Mouse (Mus musculus): ENCODE measurements around the gene Srebf1.

Srebf1 gene

DNA sequence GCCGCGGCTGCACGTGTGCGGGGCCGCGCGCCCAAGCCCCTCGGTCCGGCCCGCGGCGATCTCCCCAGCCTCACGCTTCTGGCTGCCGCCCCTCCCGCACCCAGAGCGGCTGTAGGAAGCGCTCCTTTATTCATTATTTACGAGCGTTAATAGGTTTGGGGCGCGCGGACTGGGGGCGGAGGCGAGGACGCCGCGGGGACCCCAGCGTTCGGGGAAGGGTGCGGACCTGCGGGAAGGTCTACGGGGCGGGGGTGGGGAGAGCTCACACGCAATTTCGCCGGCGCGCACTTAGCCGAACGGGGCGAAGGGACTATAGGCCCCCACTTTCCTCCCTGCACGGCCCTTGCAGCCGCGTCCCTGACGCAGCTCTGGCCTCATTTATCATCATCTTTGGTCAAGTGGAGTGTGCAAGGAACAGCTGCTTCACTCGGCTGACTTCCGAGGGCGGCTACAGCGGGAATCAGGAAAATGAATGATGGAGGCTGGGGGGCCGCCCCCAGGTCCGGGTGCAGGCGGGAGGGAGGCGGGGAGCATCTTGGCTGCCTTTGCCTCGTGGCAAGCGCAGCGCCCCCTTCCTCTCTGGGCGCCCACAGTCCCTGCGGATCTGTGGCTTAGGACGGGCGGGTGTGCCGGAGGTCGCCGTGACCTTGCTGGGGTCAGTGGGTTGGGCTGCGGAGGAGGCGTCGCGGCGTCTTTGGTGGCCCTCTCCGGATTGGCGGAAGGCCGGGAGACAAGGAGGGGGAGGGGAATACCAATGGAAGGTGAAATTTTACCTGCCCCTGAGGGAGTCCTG lies 46.0 kb downstream of the Srebf1 start:
- peak; percentile 80 for DNase-seq

DNA sequence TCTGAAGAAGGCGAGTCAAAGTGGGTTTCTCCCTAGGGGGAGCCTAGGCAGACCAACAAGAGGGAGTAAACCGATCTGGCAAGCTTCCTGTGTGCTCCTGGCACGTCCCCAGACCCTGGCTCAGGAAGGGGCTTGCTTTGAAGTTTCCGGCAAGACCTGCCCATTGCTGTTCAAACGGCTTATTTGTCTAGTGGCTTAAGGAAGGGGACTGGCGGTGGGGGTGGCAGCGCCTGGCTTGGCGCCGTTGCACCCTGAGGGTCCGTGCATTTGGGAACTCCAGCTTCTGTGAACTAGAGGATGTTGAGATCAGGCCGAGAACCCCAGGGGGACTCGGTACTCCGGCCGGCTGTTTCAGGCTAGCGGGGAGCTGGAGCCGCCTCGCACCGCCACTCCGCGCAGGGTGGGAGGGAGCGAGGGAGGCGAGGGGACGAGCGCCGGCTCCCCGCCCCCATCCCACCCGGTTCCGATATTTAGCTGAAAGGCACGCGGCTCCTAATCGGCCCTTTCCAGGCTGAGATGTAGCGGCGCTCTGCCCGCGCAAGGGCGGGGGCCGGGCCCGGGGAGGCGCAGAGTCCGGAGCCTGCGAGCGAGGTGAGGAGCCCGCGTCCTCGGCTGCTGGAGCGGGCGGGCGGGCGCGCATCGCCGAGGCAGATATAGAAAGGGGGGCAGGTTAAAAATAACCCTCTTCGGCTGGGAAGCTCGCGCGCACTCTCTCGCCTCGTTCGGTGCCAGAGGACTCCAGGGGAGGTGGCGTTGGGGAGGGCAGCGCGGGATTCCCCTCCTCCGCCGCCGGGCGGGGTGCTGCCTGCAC lies 46.8 kb downstream of the Srebf1 start:
- peak; percentile 62 for DNase-seq

DNA sequence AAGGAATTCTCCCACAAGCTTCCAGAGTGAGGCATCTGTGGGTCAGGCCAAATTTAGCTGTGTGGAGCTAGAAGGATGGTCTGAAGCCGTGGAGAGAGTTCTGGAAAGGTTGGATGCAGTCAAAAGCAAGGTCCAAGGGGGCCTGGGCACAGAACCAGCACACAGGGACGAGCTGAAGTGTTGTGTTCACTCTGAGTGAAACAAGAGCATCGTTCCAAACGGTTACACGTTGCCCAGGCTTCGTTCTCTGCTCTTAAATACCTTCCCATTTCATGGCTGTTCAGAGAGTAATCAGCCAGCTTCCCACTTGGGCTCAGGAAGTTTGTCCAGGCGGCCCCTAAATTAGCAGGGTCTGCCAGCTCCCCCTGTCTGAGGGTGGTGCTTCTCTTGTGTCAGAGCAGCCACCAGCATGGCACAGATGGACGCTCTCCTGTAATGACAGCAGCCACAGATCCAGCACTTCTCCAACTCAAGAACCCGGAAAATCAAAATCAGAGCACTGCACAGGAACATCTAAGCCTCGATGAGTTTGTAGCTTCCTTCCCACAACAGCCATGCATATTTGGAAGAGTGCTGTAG lies 48.7 kb downstream of the Srebf1 start:
- no peak for DNase-seq

DNA sequence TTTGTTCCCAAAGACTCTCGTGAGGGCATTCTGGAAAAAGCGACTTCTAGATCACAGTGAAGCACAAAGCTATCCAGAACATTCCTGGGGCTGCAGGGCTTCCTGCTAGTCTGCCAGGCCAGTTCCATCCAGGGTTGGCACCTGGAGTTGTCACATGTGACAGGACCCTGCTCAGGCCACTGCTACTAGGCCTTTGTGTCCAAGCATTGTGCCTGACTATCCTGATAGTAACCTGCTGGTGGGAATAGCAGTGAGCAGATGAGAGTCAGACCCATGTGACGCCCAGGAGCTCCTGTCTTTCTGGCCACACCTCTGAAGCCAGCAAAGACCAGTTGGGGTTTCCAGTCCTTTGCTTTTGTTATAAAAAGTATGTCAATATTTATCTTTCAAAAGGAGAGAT lies 50.3 kb downstream of the Srebf1 start:
- no peak for DNase-seq

DNA sequence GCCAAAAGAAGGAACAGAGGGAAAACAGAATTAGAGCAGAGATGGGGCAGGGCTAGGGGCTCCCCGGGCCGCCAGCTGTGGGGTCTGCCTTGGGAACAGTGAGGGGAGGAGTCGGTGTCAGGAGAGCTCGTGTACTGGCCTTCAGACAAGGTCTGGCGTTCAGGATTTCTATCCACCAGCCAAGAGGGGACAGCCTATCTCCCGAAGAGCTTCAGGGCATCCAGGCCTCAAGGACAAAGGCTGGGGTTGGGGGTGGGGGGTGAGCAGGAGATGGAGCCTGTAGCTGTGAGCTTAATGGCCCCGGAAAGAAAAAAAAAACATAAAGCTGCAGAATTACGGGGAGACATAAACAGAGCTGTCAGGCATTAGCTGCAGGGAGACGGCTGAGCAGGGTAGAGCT lies 53.6 kb downstream of the Srebf1 start:
- no peak for DNase-seq

DNA sequence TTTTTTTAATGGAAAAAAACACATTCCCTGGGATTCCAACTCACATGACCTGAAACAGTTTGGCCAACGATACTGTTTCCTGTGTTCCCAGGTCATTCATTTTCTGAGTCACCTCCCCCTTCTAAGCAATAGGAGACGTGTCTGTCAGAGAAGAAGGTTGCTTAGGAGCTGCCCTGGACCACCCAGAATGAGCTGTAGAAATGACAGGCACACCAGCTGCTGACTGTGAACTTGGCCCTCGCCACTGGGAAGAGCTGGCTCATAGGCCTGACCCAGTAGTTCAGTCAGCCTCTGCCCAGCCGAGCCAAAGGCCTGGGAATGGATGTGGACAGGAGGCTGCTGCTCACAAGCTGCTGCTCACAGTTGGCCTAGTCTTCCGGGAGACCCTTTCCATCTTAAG lies 57.3 kb downstream of the Srebf1 start:
- DNase-seq: no peak

DNA sequence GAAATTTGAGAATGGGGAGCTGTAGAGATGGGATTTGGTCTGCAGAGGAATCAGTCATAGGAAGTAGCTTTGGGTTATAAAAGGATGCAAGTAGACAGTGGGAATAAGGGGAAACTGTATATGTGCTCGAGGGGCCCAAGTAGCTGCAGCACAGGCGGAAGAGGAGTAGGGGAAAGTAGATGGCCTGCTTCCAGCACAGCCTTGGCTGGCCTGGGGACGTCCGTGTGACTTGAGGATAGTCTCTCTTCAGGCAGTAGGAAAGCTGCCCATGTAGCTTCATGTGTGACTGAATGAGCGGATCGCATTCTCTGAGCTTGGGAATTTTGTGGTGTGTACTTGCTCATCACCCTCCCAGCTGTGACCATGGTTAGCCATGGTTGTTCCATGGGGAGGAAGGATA lies 57.9 kb downstream of the Srebf1 start:
- DNase-seq: no peak

DNA sequence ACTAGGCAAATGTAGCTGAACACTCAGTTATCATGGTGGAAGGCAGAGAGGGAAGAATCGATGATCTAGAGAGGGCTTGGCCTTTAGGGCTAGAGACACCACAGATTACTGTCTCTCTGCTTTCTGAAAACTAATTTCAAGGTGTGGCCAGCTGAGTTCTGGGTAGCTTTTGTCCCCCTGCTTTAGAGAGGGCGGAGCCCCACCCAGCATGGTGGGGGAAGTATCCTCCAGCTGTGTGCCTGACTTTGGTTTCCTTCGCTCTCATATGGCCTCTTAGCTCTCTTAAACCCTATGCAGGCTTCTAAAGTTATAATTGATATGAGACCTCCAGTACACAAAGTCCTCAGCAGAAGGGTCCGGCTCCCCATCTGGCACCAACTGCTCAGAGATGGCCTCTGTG lies 59.0 kb downstream of the Srebf1 start:
- no peak for DNase-seq

DNA sequence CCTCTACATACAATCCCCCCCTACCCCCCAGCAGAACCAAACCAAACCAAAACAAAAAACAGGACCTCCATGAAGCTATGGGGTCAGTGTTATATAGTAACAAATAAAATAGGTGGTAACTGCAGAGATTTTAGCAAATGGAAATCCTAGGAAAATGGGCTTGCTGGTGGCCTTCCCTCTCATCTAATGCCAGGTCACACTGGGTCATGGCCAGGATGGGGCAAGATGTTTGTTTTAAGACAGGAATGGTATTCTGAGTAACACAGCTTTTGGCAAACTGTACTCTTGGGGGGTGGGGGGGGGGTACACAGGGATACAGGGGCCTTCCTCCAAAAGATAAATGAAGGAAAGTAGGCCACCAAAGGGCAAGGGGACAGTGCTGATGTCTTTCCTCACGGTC lies 59.8 kb downstream of the Srebf1 start:
- DNase-seq: no peak

DNA sequence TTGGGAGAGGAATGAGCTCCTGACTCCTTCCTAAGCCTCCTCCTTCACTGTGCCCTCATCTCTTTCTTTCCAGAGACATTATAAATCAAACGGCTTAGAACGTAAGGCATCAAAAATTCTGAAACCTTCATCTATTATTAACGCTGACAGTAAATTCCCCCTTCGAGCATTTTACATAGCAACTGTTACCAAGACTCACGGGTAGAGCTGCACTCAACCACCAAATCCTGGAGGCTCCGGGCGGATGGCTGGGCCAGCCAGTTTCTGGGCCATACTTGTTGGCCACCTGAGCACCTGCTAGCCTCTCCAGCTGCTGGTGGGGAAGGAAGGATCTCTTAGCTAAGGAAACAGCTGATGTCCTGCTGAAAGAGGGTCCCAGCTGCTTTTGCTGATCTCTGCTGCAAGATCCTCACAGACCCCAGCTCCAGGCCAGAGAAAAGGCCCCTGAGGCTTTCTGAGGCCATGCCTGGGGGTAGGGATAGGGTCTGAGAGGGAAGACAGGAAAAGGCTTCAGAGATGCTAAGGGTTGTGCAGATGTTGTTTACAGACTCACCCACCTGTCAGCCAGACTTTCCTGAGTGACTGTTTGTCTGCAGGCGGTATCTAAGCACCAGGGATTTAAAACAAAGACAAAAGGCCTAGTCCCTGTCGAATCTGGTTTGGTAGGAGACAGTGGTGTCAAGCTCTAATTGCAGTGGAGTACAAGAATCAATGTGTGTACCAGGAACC lies 61.1 kb downstream of the Srebf1 start:
- no peak for DNase-seq

DNA sequence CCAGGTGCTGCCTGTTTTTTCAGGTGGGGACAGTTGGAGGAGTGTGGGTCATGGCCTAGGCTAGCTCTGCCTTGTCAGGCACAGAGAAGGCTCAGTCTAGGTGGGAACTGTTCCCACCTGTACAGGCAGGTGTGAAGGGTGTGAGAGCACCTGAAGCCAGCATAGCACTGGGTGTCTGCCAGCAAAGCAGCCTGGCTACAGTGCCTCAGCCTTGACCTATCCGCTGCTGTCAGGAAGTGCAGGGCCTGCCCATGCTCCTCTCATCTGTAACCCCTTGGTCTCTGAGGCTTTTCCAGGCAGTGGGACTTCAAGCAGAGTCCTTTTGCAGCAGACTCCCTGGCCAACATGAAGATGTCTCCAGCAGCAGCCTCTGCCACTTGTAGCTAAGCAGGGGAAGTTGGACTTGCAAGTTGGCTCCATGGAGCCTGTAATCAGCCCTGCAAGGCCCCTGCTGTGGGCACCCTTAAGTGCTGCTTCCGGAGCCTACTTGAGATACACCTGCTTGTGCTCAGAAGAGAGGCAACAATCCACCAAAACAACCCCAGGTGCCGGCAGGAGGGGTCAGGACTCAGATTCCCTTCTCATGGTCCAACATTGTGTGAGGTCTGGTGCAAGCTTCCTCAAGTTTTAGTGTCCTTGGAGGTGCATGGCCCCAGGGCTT lies 61.8 kb downstream of the Srebf1 start:
- DNase-seq: no peak

DNA sequence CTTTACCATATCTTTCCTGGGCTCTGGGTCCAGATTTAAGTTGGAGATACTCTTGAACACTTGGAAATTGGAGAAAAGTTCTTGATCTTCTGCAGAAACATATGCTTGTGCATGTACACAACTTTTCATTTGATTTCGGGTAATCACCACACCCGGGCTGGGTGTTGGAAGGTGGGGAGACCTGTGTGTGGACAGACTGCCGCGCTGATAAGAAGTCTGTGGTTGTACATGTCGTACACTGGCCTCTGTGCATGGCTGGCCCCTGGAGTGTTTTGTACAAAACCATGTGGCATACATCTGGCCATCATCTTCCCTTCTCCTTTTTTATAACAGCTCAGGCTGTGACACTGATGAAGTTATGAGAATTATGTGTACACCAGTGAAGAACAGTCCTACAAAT lies 62.4 kb downstream of the Srebf1 start:
- DNase-seq: no peak

DNA sequence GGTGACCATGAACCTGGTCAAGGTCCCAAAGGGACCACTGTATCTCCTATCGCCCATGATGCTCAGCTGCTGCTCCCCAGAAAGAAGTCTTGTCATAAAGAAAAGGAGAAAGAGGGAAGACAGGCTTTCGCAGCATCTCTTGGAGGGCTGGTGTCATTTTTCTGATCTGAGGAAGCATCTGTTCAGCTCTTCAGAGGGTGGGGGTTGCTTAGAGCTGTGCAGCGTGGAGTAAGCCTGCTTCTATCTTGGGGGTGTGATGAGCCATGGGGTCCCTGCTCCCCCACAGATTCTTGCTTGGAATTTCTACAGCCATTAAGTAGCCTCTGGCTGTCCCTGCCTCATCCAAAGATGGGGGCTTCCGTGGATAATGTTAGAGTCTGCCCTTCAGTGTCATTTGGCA lies 64.1 kb downstream of the Srebf1 start:
- DNase-seq: no peak

DNA sequence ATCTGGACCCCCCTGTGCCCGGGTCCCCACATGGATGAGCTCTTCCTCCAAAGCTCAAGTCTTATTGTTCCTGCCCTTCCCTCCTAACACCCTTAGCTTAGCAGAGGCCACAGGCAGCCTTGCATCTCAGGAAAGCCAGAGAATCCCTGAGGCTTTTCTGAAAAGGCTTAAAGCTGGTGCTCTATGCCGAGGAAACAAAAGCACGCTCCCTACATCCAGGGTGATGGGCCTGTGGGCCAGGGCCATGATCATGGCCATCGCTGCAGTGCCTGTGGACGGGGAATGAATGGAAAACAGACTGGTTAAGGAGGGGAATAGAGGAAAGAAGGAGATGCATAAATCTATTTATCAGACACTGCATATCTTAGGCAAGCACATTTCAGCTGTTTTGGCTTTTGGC lies 66.7 kb downstream of the Srebf1 start:
- DNase-seq: no peak

DNA sequence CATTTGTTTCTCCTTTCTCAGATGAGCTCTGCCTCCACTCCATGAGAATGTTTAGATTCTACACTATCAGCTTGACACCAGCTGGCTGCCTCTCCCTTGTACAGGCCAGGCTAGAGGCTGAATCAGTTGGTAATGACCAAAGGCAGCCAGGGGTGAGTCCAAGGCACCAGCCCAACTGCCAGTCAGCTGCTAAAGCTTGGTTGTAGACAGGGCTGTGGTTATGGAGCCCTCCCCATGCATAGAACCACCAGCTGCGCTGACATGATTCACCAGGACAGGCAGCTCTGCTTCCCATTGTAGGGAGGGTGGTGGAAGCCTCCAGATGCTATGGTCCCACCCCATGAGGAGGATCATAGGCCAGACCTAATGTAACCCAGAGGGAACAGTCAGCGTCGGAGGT lies 68.4 kb downstream of the Srebf1 start:
- DNase-seq: no peak

DNA sequence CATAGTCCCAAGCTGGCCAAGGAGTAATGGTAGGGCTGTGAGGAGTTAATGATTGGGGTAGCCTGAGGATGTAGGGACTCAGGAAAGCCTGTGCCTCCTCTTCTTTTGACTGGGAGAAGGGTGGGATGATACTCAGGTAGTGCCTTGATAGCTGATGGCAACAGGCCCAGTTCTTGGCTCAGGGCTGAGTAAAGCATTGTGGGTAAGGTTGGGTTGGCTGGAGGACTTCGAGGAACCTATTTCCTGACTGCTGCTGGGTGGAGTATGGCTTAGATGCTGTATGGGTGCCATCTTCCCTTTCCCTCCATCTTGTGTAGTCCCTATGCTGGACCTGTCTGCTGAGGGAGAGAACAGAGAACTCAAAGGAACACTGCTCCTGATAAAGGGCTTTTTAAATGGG lies 70.0 kb downstream of the Srebf1 start:
- DNase-seq: no peak

DNA sequence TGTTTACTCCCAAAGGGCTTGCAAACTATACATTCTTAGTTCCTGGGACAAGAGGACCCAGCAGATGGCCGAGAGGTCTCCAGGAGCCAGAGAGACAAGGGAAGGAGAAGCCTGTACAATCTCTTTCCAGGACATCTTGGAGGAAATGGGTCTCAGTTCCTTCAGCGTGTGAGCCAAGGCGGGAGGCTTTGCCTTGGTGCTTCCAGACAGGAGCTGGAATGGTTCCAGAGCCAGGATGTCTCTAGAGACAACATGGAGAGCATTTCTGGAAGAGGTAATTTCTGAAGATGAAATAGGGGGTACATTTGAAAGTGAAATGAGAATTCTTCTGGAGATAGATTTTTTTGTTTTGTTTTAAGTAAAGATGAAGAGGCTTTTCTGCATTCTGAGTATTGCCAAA lies 71.7 kb downstream of the Srebf1 start:
- DNase-seq: no peak

Measured in kidney, adult 18-20 months (tissue).